Mouse (Mus musculus): ENCODE data around the gene Tcf20. TPM values are rescaled to one million over a fixed set of nuclear protein-coding genes. Genes with fewer than 3 reads are reported as not detected.

Gene Tcf20
- total and polyA plus RNA-seq, 3 experiments: 24.2 to 146 (median 128) TPM

DNA sequence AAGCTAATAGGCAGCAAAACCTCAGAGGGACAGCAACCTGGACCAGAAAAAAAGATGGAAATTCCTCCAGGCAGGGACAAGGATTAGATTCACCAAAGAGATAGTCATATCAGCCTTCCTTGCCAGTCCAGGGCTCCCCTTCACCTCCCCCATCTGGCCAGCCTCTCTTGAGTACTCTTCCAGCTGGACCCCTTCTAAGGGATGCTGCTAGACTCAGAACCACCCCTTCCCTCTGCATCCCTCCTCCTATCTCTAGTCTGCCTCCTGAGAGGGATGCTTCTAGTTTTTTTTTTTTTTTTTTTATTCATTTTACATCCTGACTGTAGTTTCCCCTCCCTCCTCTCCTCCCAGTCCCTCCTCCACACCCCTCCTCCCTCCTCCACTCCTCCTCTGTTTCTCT lies 8.8 kb upstream of the Tcf20 start:
- DNase-seq (ENCODE audit: low spot score): no peak
- H3K4me1 ChIP-seq (ENCODE audit: insufficient read depth, low read depth, low read length): no peaks in the 10 kb centered on the region
- H3K36me3 ChIP-seq (replicated peaks): no peaks in the 10 kb centered on the region
- H3K4me3 ChIP-seq (ENCODE audit: low read depth, low read length): no peak overlapping the region
- H3K27me3 ChIP-seq (ENCODE audit: insufficient read depth, low read length): peaks cover 15% of the 10 kb centered on the region; the same call in 1 of the 2 replicates
- ATAC-seq (ENCODE audit: extremely low read depth, insufficient number of reproducible peaks, low FRiP score, poor library complexity, severe bottlenecking): no peak
- TF ChIP-seq POLR2AphosphoS5 (IDR thresholded peaks at IDR 0.05; ENCODE audit: insufficient replicate concordance, low read depth, low read length) (no peak), TAL1 (conservative IDR thresholded peaks at IDR 0.05; ENCODE audit: low read depth, low read length) (no peak)
- no peaks in the 10 kb centered on the region for H3K9me3 ChIP-seq (replicated peaks)

DNA sequence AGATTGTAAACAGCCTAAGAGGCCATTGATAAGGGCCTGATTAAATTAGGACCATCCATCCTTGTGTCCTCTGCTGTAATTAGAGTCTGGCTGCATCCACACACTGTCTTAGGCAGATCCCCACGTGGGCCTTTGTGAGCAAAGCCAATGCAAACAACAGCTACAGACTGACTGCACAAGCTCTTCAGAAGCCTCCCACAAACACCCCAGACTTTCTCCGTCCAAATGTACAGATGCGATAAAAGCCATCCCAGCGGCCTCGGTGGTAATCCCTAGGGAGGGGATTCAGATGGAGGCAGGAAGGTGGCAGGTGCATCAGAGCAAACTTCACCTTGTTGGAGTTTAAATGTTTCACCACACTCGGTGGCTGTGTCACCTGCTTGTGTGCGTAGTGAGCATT lies 7.6 kb upstream of the Tcf20 start:
- H3K9me3 ChIP-seq (replicated peaks): no peaks in the 10 kb centered on the region
- H3K36me3 ChIP-seq (replicated peaks): no peaks in the 10 kb centered on the region
- peaks cover 15% of the 10 kb centered on the region; the same call in 1 of the 2 replicates for H3K27me3 ChIP-seq (ENCODE audit: insufficient read depth, low read length)
- TF ChIP-seq CTCF (IDR thresholded peaks at IDR 0.05; ENCODE audit: low read depth, low read length): no peak
- no peak for TF ChIP-seq GATA2 (IDR thresholded peaks at IDR 0.05; ENCODE audit: borderline replicate concordance, low read depth, low read length)
- no peak for TF ChIP-seq POLR2AphosphoS5 (IDR thresholded peaks at IDR 0.05; ENCODE audit: insufficient replicate concordance, low read depth, low read length)
- no peak for TF ChIP-seq TAL1 (conservative IDR thresholded peaks at IDR 0.05; ENCODE audit: low read depth, low read length)
- TF ChIP-seq GATA1 (IDR thresholded peaks at IDR 0.05; ENCODE audit: borderline replicate concordance, low read length): no peak
- DNase-seq (ENCODE audit: low spot score) (no peak), ATAC-seq (ENCODE audit: extremely low read depth, insufficient number of reproducible peaks, low FRiP score, poor library complexity, severe bottlenecking) (no peak)
- no peak overlapping the region for H3K4me3 ChIP-seq (ENCODE audit: low read depth, low read length)
- H3K4me1 ChIP-seq (ENCODE audit: insufficient read depth, low read depth, low read length): no peaks in the 10 kb centered on the region

DNA sequence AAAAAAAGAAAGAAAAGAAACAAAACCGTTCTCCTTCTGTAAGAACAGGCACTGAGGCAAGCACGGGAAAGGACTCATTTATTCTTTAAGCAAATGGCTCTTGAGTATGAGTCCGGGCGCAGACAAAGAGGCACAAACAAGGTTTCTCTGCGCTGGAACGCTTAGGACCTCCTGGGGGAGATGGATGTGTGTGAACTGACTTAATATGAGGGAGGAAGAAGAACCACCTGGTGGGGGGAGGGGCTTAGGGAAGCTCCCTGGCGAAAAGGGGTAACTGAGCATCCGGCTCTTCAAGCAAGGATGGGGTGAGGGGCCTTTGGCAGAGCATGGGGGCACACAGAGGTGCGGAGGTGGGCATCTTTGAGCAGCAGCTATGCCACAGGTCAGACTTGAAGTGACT lies 5.2 kb upstream of the Tcf20 start:
- peaks cover 2% of the 10 kb centered on the region; the same call in 1 of the 2 replicates for H3K4me1 ChIP-seq (ENCODE audit: insufficient read depth, low read depth, low read length)
- H3K9me3 ChIP-seq (replicated peaks): no peaks in the 10 kb centered on the region
- TF ChIP-seq CTCF (IDR thresholded peaks at IDR 0.05; ENCODE audit: low read depth, low read length) (no peak), POLR2AphosphoS5 (IDR thresholded peaks at IDR 0.05; ENCODE audit: insufficient replicate concordance, low read depth, low read length) (no peak), GATA1 (IDR thresholded peaks at IDR 0.05; ENCODE audit: borderline replicate concordance, low read length) (no peak), TAL1 (conservative IDR thresholded peaks at IDR 0.05; ENCODE audit: low read depth, low read length) (no peak), GATA2 (IDR thresholded peaks at IDR 0.05; ENCODE audit: borderline replicate concordance, low read depth, low read length) (no peak)
- H3K36me3 ChIP-seq (replicated peaks): no peaks in the 10 kb centered on the region
- ATAC-seq (ENCODE audit: extremely low read depth, insufficient number of reproducible peaks, low FRiP score, poor library complexity, severe bottlenecking): no peak
- peaks cover 16% of the 10 kb centered on the region; the same call in 1 of the 2 replicates for H3K27me3 ChIP-seq (ENCODE audit: insufficient read depth, low read length)
- DNase-seq (ENCODE audit: low spot score): no peak
- no peak overlapping the region for H3K4me3 ChIP-seq (ENCODE audit: low read depth, low read length)

- no peak for DNase-seq (ENCODE audit: low spot score)
- H3K9me3 ChIP-seq (replicated peaks): no peaks in the 10 kb centered on the region
- no peaks in the 10 kb centered on the region for H3K36me3 ChIP-seq (replicated peaks)
- no peak overlapping the region for H3K4me3 ChIP-seq (ENCODE audit: low read depth, low read length)
- no peak for ATAC-seq (ENCODE audit: extremely low read depth, insufficient number of reproducible peaks, low FRiP score, poor library complexity, severe bottlenecking)
- peaks cover 20% of the 10 kb centered on the region; the same call in 1 of the 2 replicates for H3K27me3 ChIP-seq (ENCODE audit: insufficient read depth, low read length)
- TF ChIP-seq GATA1 (IDR thresholded peaks at IDR 0.05; ENCODE audit: borderline replicate concordance, low read length) (no peak), TAL1 (conservative IDR thresholded peaks at IDR 0.05; ENCODE audit: low read depth, low read length) (no peak), CTCF (IDR thresholded peaks at IDR 0.05; ENCODE audit: low read depth, low read length) (no peak), GATA2 (IDR thresholded peaks at IDR 0.05; ENCODE audit: borderline replicate concordance, low read depth, low read length) (no peak), POLR2AphosphoS5 (IDR thresholded peaks at IDR 0.05; ENCODE audit: insufficient replicate concordance, low read depth, low read length) (no peak)
- H3K4me1 ChIP-seq (ENCODE audit: insufficient read depth, low read depth, low read length): peaks cover 8% of the 10 kb centered on the region
These were observed 4.6 kb upstream of the Tcf20 start for GRCm38 (mm10) chr15:82992079-82992783.

GRCm38 (mm10) chr15:82989190-82989704 lies 1.6 kb upstream of the Tcf20 start:
- H3K4me1 ChIP-seq (ENCODE audit: insufficient read depth, low read depth, low read length): peaks cover 9% of the 10 kb centered on the region
- no peak overlapping the region for H3K4me3 ChIP-seq (ENCODE audit: low read depth, low read length)
- no peak for ATAC-seq (ENCODE audit: extremely low read depth, insufficient number of reproducible peaks, low FRiP score, poor library complexity, severe bottlenecking)
- peaks cover 30% of the 10 kb centered on the region for H3K27me3 ChIP-seq (ENCODE audit: insufficient read depth, low read length)
- H3K9me3 ChIP-seq (replicated peaks): no peaks in the 10 kb centered on the region
- no peak for DNase-seq (ENCODE audit: low spot score)
- H3K36me3 ChIP-seq (replicated peaks): no peaks in the 10 kb centered on the region
- no peak for TF ChIP-seq GATA1 (IDR thresholded peaks at IDR 0.05; ENCODE audit: borderline replicate concordance, low read length)
- TF ChIP-seq POLR2AphosphoS5 (IDR thresholded peaks at IDR 0.05; ENCODE audit: insufficient replicate concordance, low read depth, low read length): no peak

- DNase-seq (ENCODE audit: low spot score) (no peak), ATAC-seq (ENCODE audit: extremely low read depth, insufficient number of reproducible peaks, low FRiP score, poor library complexity, severe bottlenecking) (no peak)
These were observed 499 bp downstream of the Tcf20 start for GRCm38 (mm10) chr15:82987014-82987731.

More at GRCm38 (mm10) chr15:82987014-82987731, 499 bp downstream of the Tcf20 start:
- H3K9me3 ChIP-seq (replicated peaks): no peaks in the 10 kb centered on the region
- no peak overlapping the region; the same call in 1 of the 2 replicates for H3K4me3 ChIP-seq (ENCODE audit: low read depth, low read length)
- H3K4me1 ChIP-seq (ENCODE audit: insufficient read depth, low read depth, low read length): peaks cover 9% of the 10 kb centered on the region
- TF ChIP-seq POLR2AphosphoS5 (IDR thresholded peaks at IDR 0.05; ENCODE audit: insufficient replicate concordance, low read depth, low read length): no peak
- no peaks in the 10 kb centered on the region for H3K36me3 ChIP-seq (replicated peaks)
- peaks cover 23% of the 10 kb centered on the region for H3K27me3 ChIP-seq (ENCODE audit: insufficient read depth, low read length)
